Mouse (Mus musculus): ENCODE data around the gene Emx2. TPM values are rescaled to one million over a fixed set of nuclear protein-coding genes. Genes with fewer than 3 reads are reported as not detected.

Emx2 gene
- total RNA-seq (2023), result not detected

GRCm38 (mm10) chr19:59457951-59458742 is at the start of gene Emx2:
Gene Emx2 (plus strand): TSS chr19:59458372.

Other genes starting within 250 kb of the Emx2 start
- not detected for gene Kcnk18, start 239.2 kb upstream of the Emx2 start, total RNA-seq (2023)
- gene Slc18a2, start 197.5 kb upstream of the Emx2 start, total RNA-seq (2023), result 0.18 TPM
- gene Rps12-ps3, start 136.1 kb upstream of the Emx2 start, total RNA-seq (2023), result 1,554 TPM
- gene Pdzd8, start 112.6 kb upstream of the Emx2 start, total RNA-seq (2023), result 40.9 TPM